Mouse (Mus musculus): ENCODE data around the gene Tex21.
"Not testable (repeated sequence)": the region's sequence is repeated elsewhere in the genome, so short reads cannot be mapped to it uniquely, and the experiment has no call there.

The Tex21 gene

DNA sequence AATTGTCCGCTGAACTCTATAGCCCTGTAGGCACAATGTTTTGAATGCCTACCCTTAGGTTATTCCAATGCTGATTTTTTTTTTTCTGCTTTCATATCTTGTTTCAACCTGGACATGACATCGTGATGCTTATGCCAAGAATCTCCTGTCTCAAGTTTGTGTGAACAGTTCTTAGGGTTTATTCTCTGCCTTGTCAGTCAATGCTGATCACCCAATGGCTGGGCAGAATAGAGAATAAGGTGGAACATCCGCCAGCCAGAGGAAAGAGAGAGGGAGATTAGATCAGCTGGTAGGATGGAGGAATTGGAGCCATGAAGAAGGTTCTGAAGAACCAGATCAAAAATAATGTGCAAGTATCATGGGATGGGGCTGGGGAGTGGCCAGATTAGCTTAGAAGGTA, 14.1 kb upstream of the Tex21 start:
- DNase-seq (ENCODE audit: extremely low spot score, low spot score): no peak

DNA sequence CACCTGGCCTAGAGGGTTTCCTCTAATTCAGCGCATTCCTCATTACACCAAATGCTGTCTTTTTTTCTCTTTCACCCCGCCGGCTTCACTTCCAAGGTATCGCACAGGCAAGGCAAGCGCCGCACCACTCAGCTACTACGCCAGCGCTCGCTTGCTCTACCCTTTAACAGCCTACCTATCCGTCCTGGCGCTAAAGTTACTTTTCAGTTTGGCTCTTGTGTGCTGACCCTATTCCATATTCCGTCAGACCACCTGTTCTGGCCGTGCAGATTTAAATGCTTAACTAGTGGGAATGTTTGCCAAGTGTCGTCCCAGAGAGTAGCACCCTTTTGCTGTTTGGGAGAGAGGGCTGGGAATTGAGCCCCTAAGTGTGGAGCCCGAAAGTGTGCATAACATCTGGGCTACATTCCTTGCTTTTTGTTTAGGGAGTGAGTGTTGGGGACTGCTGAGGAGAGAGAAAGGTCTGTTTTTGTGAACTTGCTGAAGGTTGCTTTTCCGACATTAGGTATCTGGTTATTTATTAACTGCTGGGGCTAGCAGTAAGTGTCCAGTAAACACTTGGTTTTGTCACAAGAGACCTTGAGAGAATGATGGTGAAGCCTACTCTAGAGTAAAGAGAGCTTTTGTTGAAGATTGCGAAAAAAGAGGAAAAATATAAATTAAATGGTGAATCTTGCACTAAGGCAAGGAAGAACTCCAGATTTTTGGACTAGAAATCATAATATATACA, 9.7 kb upstream of the Tex21 start:
- DNase-seq (ENCODE audit: extremely low spot score, low spot score): peak; percentile 47

DNA sequence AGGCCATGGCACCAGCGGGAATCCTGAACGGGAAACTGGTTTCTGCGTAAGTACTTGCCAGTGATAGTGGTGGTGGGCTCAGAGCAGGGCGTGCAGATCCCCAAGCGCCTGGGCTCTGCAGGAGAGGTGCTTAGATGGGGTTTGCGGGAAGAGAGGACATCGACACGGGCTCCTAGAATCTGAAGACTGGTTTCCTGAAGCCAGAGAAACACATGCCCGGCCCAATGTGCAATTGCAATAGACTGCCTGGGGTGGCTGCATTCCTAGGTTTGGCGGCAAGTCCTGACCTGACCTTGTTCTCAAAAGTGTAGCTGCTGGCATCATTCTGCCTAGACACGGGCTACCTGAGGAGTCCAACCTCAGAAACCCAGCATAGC, 8.9 kb upstream of the Tex21 start:
- no peak for DNase-seq (ENCODE audit: extremely low spot score, low spot score)

DNA sequence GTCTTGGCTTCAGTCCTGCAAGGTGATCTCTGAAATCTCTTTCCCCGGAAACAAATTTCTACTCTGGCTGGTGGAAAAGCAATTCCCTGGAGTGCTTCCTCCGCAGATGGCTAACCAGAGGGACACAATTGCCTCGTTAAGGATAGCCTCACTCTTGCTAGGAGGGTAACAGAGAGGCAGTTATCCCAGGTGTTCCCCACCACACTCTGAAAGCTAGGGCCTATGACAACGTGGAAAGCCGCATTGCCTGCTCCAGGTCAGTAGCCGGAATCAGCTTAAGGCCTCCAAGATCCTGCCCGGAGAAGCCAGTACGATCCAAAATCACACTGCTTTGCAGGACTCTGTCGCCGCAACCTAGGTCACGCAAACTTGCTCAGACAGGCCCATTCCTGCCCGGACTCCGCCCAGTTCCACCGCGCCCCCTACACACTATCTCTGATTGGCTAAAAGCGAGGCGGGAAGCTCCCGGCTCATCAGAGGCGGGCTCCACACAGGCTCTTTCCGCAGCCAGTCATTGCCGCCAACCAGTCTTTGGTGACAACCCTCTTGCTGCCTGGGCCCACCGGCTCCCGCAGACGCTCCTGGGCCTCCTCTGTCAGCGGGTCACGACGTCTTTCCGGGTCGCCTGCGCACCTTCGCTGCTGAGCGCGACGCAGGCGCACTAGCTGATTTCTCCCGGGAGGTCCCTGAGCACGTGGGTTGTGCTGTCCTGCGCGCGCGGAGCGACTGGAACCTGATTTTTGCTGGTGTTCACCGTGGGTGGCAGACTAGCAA, 8.4 kb upstream of the Tex21 start, which contains the start of gene Mthfd1:
TSS of gene Mthfd1 (plus strand) at position 574 of the 774 bp plus-strand sequence.
- peak; percentile 91 for DNase-seq (ENCODE audit: extremely low spot score, low spot score)

DNA sequence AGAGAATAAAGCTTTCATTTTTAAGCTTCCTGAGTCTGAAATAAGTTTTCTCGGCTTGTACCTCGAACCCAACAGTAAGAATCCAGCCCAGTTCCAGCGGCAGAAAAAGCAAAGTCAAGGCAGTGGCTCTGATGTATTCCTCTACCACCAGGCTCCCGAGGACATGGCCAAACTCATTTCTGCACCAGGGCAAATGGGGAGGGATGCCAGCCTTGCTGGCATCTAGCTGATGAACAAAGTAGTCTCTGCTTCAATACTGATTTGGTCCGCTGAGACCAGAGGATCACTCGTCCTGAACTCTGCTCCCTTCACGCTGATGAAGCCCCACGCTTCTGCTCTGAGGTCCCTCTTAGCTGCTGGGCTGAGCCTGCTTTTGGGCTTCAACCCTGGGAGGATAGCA, 7.4 kb upstream of the Tex21 start:
- no peak for DNase-seq (ENCODE audit: extremely low spot score, low spot score)

DNA sequence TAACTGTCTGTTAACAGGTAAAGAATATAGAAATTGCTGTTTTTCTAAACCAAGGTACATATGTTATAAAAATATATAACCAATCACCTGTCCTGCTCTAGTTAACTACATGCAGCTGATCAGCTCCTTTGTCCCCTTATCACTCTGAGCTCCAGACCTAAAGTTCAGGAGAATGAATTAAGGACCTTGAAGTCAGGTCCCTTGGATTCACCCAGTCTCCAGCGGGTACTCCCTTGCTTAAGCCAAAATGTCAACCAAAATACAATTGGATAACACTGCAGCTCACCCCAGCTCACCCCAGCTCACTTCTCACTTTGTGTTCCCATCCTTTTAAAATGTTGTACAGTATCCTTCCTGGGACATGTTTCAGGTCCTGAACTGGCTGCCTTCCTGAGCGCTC, 7.0 kb upstream of the Tex21 start:
- no peak for DNase-seq (ENCODE audit: extremely low spot score, low spot score)

DNA sequence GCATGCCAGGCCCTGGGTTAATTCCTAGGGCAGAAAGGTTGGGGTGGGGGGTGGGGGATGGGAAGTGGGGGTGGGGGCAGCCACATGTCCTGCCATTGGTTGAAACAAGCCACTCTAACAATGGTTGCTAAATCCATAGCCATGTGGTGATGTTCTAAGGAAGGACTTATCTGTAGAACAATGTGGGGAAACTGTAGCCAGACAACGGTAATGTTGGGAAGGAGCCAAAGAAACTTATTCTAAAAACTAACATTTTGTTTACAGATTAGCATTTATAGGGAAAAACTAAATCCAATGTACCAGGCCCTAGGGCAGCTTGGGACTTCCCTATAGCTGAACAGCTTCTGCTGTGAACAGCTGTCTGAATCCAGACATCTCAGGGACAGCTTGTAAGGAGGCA, 6.5 kb upstream of the Tex21 start:
- no peak for DNase-seq (ENCODE audit: extremely low spot score, low spot score)

DNA sequence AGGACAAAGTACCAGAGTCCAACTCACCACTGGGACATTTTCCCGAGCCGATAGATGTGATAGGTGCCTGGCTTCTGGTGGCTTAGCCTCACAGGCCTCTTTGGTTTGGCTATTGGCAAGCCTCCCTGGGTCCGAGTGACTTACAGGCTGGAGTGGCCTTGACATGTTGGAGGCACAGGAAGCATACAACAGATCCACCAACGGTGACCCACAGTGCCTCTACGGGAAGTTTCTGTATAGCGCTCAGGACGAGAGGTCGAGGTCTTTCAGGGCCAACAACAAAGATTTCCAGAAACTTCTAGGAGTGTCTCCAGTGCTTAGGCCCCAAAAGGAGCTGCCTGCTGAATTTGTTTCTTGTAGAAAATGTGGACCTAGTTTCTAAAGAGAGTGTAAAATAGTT, 1.6 kb downstream of the Tex21 start:
- DNase-seq (ENCODE audit: extremely low spot score, low spot score): no peak

DNA sequence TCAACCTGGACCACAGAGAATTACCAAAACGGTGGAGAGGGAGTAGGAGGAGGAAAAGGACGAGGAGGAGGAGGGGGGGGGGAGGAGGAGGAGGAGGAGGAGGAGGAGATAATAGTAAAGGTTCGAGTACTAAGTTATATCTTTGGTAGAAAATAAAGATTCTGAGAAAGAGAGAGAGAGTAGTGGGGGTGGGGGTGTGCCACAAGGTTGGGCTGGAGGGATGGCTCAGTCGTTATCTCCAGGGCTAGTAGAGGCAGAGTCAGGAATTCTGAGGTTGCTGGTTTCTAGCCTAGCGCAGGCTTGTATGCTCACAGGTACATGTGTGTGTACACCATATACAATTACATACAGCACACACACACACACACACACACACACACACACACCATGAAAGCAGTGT, 4.7 kb downstream of the Tex21 start:
- no peak for DNase-seq (ENCODE audit: extremely low spot score, low spot score)

DNA sequence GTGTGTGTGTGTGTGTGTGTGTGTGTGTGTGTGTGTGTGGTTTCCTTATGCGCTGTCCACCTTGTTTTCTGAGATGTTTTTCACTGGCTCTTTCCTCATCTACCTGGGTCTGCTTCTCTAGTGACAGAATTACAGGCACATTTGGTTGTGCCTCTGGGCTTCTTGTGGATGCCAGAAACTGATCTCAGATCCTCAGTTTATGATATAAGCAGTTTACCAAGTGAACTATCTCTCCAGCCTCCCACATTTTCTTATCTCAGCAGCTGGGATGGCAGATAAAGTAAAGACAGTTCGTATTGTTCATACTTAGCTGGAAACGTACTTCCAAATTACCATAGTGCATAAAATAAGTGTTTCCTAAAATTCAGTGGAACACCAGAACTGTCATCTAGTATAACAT, 5.5 kb downstream of the Tex21 start:
- no peak for DNase-seq (ENCODE audit: extremely low spot score, low spot score)

DNA sequence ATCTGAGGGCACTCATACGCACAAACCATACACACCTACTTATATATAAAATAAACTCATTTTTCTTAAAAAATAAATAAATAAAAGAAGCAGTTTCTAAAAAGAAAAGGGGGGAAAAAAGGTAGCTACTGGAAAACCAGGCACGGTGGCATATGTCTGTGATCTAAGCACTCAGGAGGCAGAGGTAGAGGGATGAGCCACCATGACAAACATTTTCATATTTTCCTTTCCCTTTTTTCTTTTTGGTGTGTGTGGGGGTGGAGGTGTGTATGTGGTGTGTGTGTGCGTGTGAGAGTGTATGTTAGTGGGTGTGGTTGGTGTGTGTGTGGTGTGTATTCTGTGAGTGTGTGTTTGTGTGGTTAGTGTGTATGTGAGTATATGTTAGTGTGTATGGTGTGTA, 5.9 kb downstream of the Tex21 start:
- no peak for DNase-seq (ENCODE audit: extremely low spot score, low spot score)

DNA sequence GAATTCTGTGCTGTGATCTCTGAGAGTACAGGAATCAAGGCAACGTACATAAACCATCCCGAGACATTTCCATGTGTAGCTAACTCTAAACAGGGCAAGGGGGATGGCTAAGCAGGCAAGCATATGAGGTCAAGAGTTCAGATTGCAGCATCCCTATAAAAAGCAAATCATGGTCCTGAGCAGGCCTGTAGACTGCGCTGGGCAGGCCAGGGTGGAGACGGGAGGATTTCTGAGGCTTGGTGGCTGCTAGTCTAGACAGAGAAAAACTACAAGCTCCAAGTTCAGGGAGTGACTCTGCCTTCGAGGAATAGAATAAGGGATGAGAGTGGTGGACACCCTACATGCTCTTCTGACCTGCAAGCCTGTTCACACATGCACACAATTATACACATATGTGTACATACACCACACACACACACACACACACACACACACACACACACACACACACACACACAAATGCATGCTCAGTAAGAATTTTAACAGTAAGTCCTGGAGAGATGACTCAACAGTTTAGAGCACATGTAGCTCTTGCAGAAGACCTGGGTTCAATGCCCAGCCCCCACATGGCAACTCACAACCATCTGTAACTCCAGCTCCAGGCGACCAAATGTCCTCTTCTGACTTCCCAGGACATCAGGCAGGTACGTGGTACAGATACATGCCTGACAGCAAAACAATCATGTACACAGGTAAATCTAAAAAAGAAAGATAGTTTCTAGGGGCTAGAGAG, 6.5 kb downstream of the Tex21 start:
- DNase-seq (ENCODE audit: extremely low spot score, low spot score): no peak

DNA sequence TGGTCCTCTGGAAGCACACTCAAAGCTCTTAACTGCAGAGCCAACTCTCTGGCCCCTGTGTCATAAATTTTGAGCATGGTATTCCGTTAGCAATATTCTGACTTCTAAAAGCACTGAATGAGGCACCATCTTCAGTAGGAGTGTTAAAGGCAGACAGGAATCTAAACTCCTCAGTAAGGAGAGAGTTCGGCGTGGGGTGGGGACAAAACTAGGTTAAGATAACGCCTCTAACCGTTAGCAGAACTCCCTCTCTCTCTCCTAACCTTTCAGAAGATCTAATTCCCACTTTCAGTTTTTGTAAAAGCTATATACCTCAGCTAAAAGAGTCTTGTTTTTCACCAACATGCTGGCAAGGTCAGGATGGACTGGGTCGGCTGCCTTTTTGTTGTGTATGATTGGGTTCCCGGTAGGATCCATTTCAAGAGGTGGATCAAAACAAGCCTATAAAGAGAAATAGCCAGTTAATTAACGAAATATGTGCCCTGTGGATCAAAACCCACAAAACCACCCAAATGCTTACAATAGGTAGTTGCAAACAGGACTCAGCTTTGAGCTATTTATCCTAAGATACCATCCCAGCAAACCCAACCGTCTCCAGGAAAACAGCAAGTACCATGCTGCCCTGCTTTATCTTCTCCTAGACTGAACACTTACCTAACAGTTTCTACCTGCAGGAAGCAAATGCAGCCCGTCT, 7.3 kb downstream of the Tex21 start:
- no peak for DNase-seq (ENCODE audit: extremely low spot score, low spot score)

DNA sequence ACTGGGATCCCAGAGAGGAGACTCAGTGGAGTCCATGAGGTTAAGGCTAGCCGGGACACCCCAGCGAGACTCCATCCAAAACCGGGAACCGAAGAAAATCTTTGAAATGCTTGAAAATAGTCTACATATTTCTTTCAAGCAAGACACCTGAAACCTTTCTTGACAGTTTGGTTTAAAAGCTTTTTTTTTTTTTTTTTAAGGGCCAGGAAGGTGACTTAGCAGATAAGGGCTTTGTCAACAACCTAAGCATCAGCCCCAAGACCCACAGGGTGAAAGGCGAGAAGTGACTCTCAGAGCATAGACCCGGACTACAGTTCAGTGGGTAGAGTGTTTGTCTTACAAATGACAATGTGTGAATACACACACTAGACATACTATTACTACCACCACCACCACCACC, 11.3 kb downstream of the Tex21 start:
- no peak for DNase-seq (ENCODE audit: extremely low spot score, low spot score)

DNA sequence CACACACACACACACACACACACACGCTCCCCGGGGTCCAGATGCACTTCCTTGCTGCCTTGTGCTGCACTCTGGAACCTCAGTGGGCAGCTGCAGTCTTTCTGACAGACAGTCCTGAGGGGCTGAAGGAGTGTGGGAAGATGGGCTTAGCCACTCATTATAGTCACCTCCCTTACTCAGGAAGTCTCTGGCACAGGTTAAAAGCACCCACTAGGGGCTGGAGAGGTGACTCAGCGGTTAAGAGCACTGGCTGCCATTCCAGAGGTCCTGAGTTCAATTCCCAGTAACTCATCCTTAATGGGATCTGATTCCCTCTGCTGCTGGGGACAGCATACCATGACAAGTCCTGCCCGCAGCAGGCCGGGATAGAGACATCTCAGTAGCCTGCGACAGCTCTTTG, 15.9 kb downstream of the Tex21 start:
- no peak for DNase-seq (ENCODE audit: extremely low spot score, low spot score)

DNA sequence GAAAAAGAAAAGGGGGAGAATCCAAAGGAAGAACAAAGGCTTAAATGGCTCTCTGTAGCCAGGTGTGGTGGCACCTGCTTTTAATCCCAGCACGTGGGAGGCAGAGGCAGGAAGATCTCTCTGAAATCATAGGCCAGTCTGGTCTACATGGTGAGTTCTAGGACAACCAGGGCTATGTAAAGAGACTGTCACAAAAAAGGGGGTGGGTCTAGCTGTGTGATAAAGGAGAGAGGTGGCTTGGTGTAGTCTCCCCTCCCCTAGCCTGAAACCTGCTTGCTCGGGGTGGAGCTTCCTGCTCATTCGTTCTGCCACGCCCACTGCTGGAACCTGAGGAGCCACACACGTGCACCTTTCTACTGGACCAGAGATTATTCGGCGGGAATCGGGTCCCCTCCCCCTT, 24.4 kb downstream of the Tex21 start:
- not testable (repeated sequence) for DNase-seq (ENCODE audit: extremely low spot score, low spot score)

DNA sequence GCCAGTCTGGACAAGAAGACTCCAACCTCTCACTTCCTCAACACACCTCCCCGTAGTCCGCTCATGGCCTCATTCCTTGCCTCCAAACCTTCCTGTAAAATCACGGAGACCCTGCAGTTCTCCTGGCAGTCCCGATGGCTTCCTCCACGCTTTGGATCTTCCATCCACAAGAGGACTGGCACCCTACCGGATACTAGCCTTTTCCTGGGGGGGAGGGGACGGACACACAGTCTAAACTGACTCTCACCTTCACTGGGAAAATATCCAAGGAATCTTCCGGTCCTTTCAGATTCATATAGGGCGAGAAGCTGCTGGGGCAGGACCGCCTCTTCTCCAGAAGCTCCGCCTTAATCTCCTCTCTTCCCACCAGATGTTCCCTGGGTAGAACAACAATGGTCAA, 29.8 kb downstream of the Tex21 start:
- DNase-seq (ENCODE audit: extremely low spot score, low spot score): no peak

DNA sequence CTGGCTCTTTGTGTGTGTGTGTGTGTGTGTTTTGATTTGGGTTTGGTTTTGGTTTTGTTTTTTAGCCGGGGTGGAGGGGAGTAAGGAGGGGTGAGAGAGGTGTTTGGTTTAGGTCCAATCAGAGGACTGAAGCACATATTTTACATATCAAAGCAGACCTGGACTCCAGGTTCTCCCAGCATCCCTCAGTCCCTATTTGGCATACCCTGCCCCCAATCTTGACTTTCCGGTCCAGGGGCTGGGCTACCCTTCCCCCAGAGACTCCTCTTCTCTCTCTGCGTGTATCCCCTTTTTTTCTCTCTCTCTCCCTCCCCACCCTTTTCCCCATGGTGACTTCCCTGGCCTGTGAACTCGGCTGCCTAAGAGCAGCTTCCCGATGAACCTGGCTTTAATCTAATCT, 31.4 kb downstream of the Tex21 start:
- DNase-seq (ENCODE audit: extremely low spot score, low spot score): no peak

DNA sequence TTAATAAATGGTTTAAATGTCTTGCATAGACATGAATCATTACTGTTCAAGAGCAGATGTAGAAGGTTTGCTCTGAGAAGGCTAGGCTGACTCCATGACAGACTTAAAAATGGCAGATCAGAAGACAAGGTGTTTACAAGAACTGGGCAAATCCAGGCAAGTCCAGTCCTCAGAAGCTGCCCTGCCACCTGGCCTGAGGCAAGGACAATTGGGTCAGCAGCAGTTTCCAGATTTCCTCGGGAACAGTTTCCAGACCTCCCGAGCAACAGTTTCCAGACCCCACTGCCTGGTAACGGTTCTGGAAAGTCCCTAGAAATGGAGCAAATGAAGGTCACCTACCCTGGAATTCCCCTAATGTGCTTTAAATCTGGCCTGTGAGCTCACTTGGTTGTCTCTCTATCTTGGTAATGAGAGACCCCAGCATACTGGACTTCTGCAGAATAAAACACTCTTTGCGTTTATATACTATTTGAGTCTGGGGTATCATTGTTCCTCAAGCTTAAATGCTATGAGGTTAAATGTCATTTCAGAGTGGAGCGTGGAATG, 37.0 kb downstream of the Tex21 start:
- DNase-seq (ENCODE audit: extremely low spot score, low spot score): no peak

DNA sequence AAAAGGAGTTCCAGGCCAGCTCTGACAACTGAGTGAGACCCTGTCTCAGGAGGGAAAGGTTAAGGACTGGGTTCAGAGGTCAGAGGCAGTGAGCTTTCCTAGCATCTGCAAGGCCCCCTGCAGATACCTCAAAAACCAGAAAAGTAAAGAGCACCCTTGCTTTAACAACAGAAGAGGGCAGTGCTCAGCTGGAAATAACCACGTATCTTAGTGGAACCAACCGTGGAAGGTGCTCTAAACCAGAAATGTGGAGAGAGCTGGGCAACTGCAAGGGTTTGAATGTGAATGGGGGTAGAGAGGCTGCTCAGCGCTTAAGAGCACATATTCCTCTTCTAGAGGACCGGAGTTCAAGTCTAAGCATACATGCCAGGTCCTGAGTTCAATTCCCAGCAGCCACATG, 46.2 kb downstream of the Tex21 start:
- DNase-seq (ENCODE audit: extremely low spot score, low spot score): no peak

DNA sequence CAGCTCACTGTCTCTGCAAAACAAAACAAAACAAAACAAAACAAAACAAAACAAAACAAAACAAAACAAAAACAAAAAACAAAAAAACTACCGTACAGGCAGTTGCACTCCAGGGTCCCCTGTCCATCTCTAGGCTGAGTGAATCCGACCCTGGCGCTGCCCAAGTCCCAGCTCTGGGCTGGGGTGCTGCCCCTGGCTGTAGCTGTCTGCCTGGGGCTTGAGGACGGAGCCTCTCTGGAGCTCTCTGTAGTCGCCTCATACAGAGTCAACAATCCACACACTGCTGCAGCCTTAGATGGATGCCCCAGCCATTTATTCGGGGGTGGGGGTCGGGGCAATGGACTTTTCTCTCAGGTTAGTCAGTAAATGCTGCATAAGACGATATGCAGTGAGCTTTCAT, 49.5 kb downstream of the Tex21 start:
- DNase-seq (ENCODE audit: extremely low spot score, low spot score): no peak

DNA sequence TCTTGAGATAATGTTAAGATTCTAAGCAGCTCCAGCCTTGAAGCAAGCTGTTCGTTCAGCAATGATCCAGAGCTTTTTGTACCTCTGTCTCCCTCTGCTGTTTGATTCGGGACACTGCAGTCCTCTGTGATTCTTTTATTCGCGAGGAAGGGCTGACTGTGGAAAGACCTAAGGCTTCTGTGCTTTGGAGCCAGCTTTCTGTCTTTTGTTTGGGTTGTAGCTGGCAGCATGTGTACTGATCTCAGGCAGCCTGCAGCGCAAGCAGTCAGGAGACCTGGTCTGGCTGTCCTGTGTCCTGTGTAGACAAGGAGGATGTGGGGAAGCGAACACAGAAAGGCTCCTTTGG, 49.9 kb downstream of the Tex21 start:
- DNase-seq (ENCODE audit: extremely low spot score, low spot score): peak; percentile 79
